Mouse (Mus musculus): ENCODE results near the gene Jade2.

Gene Jade2

GRCm38 (mm10) chr11:51857081-51857671, at the start of gene Jade2:
Jade2 (minus strand) TSS chr11:51857653.
- peak; percentile 73 for DNase-seq (ENCODE audit: low spot score)

- no peak for DNase-seq (ENCODE audit: low spot score)
These were observed 46.8 kb upstream of the Jade2 start for GRCm38 (mm10) chr11:51904224-51904623.

- no peak for DNase-seq (ENCODE audit: low spot score)
These were observed 42.2 kb upstream of the Jade2 start for GRCm38 (mm10) chr11:51899691-51900090.

GRCm38 (mm10) chr11:51898326-51899080, 41.0 kb upstream of the Jade2 start:
- DNase-seq (ENCODE audit: low spot score): no peak

- DNase-seq (ENCODE audit: low spot score): no peak
These were observed 39.9 kb upstream of the Jade2 start for GRCm38 (mm10) chr11:51897311-51897710.

- DNase-seq (ENCODE audit: low spot score): no peak
These were observed 38.6 kb upstream of the Jade2 start for GRCm38 (mm10) chr11:51896012-51896411.

- DNase-seq (ENCODE audit: low spot score): no peak
These were observed 28.2 kb upstream of the Jade2 start for GRCm38 (mm10) chr11:51885681-51886080.

- DNase-seq (ENCODE audit: low spot score): no peak
These were observed 26.6 kb upstream of the Jade2 start for GRCm38 (mm10) chr11:51884092-51884491.

- peak; percentile 56 for DNase-seq (ENCODE audit: low spot score)
These were observed 26.2 kb upstream of the Jade2 start for GRCm38 (mm10) chr11:51883670-51884069.

- no peak for DNase-seq (ENCODE audit: low spot score)
These were observed 24.3 kb upstream of the Jade2 start for GRCm38 (mm10) chr11:51881776-51882175.

GRCm38 (mm10) chr11:51881041-51881730, 23.7 kb upstream of the Jade2 start:
- no peak for DNase-seq (ENCODE audit: low spot score)

- peak; percentile 70 for DNase-seq (ENCODE audit: low spot score)
These were observed 19.5 kb upstream of the Jade2 start for GRCm38 (mm10) chr11:51876943-51877344.

- no peak for DNase-seq (ENCODE audit: low spot score)
These were observed 18.3 kb upstream of the Jade2 start for GRCm38 (mm10) chr11:51875792-51876195.

- DNase-seq (ENCODE audit: low spot score): no peak
These were observed 17.6 kb upstream of the Jade2 start for GRCm38 (mm10) chr11:51875086-51875485.

GRCm38 (mm10) chr11:51874266-51875036, 17.0 kb upstream of the Jade2 start:
- DNase-seq (ENCODE audit: low spot score): peak; percentile 68

- DNase-seq (ENCODE audit: low spot score): no peak
These were observed 15.7 kb upstream of the Jade2 start for GRCm38 (mm10) chr11:51873141-51873540.

- no peak for DNase-seq (ENCODE audit: low spot score)
These were observed 9.8 kb upstream of the Jade2 start for GRCm38 (mm10) chr11:51867261-51867660.

- DNase-seq (ENCODE audit: low spot score): no peak
These were observed 8.6 kb upstream of the Jade2 start for GRCm38 (mm10) chr11:51866020-51866419.

GRCm38 (mm10) chr11:51860666-51861065, 3.2 kb upstream of the Jade2 start:
- no peak for DNase-seq (ENCODE audit: low spot score)

GRCm38 (mm10) chr11:51859561-51859960, 2.1 kb upstream of the Jade2 start:
- no peak for DNase-seq (ENCODE audit: low spot score)

- DNase-seq (ENCODE audit: low spot score): peak; percentile 83
These were observed 1.1 kb upstream of the Jade2 start for GRCm38 (mm10) chr11:51858528-51859051.

Data from testis, postnatal 10 days (tissue).